Mouse (Mus musculus): ENCODE data around the gene Pola2.

GRCm38 (mm10) chr19:5921715-5922114 is 42.3 kb downstream of the Pola2 start:
- TF ChIP-seq CTCF (IDR thresholded peaks at IDR 0.05; ENCODE audit: borderline replicate concordance, extremely low read depth, insufficient read depth, insufficient read length) (no peak), POLR2A (IDR thresholded peaks at IDR 0.05; ENCODE audit: borderline replicate concordance, extremely low read depth, insufficient read depth, insufficient read length, poor library complexity, severe bottlenecking) (no peak)

Measured in brain, embryonic 14.5 days (tissue).